Mouse (Mus musculus): ENCODE results near the gene Echdc3.

DNA sequence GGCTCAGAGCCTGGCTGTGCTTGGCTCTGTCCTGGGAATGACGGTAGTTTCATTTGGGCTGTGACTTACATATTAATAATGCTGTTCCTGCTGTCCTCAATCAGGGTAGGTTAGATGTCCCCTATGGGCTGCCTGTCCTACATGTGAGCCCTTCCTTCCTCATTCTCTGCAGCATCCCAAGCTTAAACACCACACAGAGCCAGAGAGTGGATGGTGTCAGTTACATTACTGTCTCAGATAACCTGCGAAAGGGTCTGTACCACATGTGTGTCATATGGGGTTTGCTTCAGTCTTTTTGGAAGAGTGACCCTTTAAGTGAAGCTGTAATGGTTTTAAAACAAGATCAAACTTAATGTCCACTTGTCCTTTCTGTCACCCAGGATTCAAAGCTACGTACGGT lies 45.2 kb upstream of the Echdc3 start:
- TF ChIP-seq CTCF (IDR thresholded peaks at IDR 0.05; ENCODE audit: extremely low read depth, insufficient read depth, insufficient read length, insufficient replicate concordance) (no peak), POLR2A (IDR thresholded peaks at IDR 0.05; ENCODE audit: low read depth, low read length) (no peak)

Measured in spleen, adult 2 months (tissue).